Mouse (Mus musculus) common myeloid progenitor, adult 5-6 weeks (primary cell): ENCODE results near the gene Kalrn. TPM values are rescaled to one million over a fixed set of nuclear protein-coding genes. Genes with fewer than 3 reads are reported as not detected.

Experiments used
- ATAC-seq: replicated peaks from 2 replicates; pipeline ENCODE4 v1.8.0; 2016; ENCODE audit warnings: low read depth, mild to moderate bottlenecking, moderate TSS enrichment, inconsistent platforms; ENCODE audit not compliant: poor library complexity, severe bottlenecking
- total RNA-seq: library from RNA; stranded (forward); fragments of 200-1000, 187-1606 nt; gene quantifications from 2 replicates; pipeline ENCODE4 v1.2.3, GENCODE M21; 2017

Kalrn gene
- total RNA-seq, 1 experiment from 2014 or later: 7.3 TPM

DNA sequence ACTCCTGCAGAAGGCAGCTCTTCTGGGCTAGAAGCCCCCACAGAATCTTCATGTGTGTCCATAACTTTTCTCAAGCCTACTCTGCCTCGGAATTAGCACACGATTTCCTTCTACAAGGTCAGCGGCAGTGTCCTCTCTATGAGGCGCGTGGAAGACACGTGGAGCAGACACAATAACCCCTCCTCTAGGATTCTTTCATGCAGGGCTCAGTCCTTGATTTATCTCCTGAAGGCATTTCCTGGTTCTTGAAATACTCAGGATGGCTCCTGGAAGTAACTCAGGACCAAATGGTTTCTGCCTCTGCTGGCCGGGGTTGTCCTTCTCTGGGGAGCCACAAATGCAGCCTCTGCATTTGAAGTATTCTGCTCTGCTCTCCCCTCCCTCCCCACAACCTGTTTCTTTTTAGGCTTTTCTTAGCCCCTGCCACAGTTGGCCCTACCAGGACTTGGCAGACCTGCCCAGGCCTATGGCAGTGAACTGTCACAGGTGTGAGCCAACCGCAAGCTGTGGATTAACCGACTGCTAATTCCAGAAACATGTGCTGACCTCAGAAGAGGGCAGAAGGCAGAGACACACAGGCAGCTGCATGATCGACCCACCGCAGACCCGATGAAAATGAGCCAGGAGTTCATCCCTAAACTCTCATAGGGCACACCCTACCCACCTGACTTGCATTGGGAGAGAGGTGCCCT is 197.0 kb downstream of the Kalrn start:
- ATAC-seq: no peak

DNA sequence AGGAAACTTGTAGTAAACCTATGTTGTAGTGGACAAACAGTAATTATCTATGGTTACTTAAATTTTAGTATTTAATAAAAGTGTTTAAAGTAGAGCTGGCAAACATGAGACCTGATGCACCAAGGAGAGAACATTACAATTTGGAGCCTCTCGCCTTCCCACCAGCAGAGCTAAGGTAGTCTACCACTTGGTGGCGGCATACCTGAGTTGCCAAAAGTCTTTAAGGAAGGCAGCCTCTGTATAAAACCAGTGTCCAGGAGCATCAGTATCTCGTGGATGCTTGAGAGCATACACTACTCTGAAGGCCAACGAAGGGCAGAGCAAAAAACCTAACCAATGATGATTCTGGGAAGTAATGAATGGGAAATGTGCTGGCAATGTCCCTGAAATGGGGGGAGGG is 199.8 kb downstream of the Kalrn start:
- no peak for ATAC-seq

DNA sequence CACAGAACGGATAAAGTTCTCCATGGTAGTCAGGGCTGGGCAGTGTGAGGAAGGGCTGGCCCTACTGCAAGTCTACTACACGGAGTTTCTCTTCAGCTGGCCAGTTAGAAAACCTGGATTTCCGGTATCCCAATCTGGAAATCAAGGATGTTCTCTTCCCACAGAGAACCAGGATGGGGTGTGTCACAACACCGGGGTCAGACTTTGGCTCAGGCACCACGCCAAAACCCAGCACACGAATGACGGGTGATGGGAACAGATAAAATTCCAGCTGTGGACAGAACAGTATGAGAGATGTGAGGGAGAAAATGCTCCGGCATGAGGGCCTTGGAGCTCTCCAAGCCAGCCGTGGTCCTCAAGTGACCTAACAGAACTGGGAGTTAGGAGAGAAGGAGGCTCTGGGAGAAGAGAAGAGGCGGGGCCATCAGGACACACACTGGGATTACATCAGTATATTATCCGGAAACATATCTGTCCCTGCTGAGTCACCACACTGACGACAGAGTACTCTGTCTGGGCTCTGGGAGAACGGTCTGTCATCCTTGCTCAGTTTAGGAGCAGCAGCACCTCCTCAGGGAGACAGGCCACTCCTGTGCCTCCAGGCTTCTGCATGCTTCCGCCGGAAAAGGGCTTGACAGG is 201.1 kb downstream of the Kalrn start:
- no peak for ATAC-seq

DNA sequence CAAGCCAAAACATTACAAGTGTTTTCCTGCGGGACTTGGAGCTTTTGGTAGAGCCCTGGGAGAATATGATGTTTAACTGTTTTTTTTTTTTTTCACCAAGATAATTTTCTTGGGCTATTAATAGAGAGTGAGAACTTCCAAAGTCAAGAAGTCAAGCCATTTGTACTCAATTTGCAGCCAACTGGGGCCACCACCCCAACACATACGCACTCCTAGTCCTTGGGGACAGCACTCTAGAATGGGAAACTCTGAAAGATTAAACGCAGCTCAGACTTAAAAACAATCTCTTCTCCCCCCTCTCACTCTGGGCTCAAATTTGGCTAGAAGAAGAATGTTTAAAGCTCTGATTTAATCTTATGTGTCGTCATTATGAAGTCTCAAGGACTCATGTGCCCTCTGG is 214.1 kb downstream of the Kalrn start:
- ATAC-seq: no peak

DNA sequence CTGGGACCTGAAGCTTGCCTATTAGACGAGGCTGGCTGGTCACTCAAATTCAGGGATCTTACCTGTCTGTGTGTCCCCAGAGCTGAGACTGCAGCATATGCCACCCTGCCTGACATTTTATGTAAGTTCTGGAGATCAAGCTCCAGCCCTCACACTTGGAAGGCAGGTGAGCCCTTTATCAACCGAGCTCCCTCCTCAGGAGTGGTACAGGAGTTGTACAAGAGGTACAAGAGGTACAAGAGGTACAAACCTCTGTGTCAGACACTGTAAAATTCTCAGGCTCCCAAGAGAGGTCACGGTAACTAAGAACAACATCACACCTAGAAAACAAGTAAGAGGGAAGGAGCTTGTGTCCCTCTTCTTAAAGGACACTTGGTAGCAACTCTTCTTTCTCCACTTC is 217.8 kb downstream of the Kalrn start:
- no peak for ATAC-seq

DNA sequence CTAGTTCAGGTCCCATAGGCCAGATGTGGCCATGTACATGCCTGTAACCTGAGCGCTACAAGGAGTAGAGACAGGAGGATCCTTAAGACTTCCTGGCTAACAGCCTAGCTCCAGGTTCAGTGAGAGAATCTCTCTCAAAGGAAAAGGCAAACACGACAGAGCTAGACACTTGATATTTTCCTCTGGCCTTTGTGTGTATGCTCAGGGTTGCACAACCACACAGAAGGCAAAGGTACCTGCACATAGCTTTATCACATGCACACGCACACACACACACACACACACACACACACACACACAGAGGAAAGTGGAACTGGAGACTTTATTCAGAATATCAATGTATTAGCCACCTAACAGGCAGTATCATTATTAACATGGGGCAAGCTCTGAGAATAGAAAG is 219.3 kb downstream of the Kalrn start:
- no peak for ATAC-seq

DNA sequence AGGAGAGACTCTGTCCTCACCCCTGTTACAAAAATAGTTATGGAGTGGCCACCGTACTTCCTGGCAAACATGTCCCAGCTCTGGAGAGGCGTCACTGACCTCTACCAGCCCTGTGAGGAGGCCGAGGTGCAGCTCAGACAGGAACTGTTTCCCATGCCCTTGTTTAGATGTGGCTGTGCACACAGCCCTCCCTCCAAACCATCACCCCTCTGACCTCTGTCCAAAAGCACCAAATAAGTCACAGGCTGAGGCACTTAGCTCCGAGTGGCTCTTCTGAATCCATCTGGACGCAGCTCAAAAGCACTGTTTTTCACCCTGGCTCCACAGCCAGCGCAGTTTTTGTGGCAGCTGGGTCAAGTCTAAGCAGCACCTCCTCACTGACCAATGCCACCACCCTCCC is 220.6 kb downstream of the Kalrn start:
- ATAC-seq: no peak

DNA sequence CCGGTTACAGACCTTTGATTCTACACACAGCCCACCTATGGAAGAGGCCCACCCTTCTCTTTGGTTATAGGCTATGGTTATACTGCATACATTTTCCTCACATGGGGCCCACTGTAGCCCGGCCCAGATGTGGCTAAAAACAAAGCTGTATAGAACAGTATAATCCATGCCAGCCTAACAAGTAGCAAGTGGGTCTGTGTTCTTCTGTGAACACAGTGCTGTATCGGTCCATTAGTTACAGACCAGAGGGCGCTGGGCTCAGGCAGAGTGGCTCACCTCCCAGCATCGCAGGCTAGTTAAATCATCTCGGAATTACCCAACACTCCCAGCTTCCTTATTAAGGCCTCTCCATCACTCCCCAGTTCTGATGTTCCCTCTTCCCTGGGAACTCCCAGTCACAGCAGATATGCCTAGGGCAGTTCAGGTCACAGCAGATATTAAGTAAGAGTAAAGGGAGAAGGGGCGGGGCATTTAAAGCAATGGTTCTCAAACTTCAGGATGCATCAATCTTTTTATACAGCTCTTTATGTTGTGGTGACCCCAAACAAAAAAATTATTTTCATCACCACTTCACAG is 221.7 kb downstream of the Kalrn start:
- no peak for ATAC-seq

DNA sequence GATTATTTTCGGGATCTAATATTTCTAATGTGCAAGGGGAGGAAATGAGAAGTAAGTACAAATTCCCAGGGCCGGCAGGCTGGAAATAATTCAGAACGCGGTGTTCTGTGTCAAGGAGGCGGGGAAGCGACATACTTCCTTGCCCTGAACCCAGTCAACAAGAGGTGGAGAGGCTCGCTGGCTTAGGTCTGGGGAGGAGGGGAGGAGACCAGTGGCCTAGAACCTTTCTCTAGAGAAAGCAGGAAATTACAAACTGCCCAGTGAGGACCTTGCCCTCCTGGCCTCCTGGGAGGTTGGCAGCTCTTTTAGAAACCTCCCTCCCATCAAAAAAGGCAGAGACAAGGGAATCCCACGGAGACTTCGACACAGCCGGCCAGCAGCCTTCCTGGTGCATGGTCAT is 225.8 kb downstream of the Kalrn start:
- no peak for ATAC-seq

DNA sequence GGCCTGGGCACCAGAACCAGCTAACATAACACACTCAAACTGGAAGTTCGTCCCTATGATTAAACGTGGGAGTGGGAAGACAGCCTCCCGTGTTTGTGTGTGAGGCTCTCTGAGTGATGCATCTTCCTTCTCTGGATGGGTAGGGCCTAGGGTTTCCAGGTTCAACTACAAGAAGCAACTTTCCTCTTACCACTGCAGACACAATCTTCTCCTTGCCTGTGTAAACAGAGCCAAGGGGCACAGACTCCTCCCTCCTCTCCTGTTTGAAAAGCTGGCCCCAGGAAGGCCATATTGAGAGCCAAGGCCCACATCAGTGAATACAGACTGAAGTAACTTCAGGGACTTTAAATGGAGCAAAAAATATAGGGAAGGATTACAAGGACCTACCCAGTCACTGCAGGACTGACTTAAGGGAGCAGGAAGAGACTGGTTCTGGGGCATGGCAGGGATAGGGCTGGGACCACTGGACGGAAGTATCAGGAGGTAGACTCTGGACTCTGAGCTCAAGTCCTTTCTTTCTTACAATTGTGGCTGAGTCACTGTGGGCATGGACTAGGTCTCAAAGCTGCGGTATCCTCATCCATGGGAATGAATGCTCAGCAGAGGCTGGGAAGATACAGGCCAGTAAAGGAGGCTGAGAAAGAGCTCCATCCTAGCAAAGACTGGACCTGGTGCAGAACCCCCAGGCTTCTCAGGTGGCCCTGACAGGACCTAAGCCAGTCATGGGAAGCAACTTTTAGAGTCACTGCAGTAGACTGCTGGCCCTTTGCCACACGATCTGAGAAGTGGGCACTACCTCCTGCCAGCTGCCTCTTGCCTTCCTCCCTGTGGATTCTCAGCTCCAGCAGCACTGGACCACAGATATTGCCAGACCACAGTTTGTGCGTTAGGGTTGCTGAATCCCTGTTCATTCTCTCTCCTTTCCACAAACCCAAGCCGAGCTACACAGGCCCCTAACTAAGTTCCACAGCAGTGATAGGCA is 228.1 kb downstream of the Kalrn start:
- ATAC-seq: no peak

DNA sequence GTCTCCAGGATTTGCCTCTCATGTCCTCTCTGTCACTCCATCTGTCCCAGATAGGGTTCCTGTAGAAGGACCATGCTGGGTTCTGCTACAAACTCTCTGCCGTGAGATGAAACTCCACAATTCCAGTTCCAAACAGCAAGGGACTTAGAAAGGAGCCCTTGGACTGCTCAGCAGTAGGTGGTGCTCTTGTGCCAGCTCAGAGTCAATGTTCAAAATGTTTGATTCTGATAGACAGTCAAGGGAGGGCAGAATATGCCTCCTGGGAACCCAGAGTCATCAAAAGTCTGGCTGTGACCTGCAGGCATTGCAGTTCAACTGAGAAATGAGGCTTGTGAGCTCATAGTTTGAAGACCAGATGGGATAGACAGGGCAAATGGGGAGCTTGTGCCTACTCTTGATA is 229.4 kb downstream of the Kalrn start:
- 0 out of 2 replicates have a peak, but pooled peaks have one; percentile 17 for ATAC-seq

DNA sequence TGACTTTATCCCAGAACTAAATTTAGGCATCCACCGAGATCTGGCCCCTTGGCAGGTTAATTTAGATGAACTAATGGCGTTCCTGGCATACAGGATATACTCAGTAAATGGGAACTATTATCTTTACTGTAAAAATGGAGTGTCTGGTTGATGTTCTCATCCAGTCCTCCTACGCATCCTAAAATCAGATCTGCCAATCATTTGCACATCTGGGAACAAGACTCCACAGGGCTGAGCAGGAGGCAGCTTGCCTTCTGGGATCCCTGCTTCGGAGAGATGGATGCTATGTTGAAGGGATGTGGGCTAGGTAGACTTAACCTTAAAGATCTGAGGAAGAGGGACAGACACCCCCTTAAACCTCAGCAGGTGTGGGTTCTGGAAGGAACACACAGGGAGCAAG is 230.2 kb downstream of the Kalrn start:
- no peak for ATAC-seq

DNA sequence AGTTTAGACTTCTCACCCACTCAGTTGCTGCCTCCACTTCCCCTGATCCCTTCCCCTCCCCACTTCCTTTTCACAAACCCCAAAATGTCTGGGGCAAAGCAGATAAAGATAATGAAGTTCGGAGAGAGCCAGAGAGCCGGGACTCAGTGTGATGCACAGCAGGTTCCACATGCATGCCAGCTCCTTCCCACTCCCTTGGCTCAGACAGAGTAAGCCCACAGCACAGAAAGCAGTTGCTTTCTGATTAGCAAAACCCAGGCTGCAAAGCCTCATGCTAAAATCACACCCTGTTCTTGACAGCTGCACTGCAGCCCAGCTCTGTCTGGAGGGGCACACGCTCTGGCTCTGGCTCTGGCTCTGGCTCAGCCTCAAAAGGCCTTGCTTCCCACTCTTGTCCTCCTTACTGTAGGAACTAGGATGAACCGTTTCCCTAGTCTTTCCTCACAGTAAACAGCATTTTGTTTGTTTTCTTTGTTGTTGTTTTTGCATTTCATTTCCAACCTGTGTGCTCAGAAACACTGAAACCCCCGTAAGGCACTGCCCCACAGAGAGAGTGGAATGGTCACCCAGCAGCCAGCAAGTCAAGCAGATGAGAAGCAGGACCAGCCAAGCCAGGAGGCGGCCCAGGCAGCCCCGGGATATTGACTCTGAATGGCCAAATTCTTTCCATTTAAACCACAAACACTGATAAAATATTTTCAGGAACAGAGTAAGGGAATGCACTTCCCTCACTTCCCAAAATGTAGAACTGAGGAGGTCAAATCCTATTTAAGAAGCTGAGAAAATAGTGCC is 230.8 kb downstream of the Kalrn start:
- peak; percentile 96 for ATAC-seq

DNA sequence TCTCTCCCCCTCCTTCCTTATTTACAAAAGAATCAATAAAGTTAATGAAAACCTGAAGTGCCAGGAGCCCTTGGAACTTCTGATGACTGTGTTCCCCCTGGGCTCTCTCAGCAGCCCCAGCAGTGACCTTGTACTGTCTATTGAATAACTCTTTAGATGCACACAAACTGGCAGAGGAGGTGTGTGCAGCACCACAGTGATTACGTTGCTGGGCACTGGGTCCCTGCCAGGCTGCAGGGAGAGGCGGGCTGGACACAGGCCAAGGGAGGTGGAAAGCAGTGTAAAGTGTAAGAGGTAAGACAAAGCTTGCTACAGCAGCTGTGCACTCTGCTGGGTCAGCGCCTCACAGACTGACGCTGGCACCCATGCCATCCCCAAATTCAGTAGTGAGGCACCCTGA is 238.4 kb downstream of the Kalrn start:
- no peak for ATAC-seq

DNA sequence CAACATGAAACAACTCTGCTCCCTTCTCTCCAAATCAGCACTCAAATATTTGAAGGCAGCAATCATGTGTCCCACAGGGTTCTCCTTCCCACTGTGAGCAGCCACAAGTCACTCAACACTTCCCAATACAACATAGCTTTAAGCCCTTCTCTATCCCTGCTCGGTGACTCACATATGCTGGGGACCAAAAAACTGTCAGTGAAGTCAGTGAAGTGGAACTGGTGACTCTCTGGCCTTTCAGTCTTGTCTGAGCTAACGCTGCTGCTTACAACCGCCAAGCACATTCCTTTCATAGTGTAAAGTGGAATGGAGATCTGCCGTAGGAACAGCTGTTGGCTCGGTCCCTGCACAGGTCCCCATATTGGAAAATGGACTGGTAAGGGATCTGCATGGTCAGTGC is 241.7 kb downstream of the Kalrn start:
- no peak for ATAC-seq

DNA sequence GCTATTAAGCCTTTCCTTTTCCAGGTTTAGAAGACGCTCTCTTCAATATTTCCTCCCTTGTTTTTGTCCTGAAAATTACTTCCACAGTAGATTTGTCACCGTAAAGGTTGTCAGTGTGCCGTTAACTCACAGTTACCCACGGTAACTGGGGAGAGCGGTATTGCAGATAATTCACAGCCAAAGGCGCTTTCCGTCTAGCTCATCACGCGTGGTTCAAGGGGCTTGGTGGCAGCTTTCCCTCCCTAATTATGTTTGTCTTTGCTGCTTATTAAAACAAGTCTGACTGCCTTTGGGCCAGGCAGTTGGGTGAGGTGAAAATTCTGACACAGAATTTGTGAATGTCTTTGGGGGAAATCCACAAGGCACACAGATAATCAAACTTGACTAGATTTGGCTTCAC is 243.5 kb downstream of the Kalrn start:
- ATAC-seq: no peak

DNA sequence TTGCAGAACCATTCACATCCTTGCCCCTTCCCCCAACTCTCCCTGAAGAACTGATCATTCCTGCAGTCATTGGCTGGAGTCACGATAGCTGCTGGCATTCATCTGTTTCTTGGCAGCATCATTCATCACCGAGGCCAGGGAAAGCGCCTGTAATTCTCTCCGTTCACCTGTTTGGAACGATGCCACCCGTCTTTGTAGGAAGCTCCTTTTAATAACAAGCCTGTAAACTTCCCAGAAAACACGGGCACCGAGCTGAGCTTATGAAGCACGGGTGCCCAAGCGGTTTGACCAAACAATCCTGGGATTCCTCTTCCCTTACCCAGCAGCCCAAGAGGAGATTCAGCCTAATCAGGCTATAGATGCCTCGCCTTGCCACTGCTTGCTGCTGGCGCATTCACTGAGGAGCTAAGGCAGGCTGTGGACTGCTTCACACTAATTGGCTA is 243.9 kb downstream of the Kalrn start:
- ATAC-seq: no peak

DNA sequence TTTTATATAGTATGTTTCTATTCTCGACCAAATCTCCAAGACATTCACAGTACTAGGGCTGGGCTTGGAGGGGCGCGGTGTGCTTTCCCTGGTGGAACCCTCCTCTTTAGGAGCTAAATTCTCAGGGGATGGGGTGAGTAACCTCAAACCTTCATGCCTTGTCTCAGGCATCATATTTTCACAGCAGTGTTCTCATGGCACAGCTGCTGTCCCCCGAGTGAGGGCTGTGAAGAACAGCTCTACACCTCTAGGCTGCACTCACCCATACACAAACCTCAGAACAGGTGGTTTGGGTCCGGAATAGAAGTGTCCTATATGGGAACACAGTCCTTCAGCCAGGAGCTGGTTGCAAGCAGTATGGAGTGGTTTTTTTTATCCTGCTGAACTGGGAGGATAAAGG is 245.4 kb downstream of the Kalrn start:
- no peak for ATAC-seq

DNA sequence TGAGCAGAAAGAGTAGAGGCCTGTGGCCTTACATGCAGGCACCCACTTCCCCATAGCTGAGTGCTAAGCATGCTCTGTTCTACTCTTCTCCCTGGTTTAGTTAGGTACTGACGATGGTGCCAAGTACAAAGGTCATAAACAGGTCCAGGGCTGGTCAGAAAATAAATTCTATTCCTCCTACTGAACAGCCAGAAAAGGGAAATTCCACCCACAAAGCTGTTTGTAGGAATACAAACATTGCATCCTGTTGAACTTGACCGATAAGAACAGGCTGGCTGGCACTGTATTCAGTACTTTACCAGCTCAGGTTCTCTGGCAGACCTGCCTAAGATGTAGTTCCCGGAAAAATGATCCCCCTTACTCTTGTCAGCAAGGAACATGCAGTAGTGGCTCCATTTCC is 247.5 kb downstream of the Kalrn start:
- ATAC-seq: no peak

DNA sequence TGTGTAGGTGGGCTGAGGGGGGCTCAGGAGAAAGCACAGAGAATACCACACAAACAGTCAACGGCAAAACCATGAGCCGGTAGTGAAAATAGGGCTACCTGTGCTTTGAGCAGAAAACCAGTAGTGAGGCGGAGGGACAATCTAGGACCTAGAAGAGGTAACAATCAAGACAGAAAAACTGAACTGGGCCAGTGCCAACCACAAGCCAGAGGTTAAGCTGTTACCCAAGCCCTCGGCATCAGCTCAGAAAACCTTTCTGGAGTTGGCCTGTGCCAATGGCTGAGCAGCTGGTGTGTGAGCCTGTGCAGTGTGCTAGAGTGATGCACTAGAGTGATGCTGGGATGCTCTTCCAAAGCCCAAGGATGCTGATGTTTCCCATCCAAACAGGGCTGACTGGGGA is 248.2 kb downstream of the Kalrn start:
- no peak for ATAC-seq
